Mouse (Mus musculus): ENCODE data around the gene Ccdc85a. TPM values are rescaled to one million over a fixed set of nuclear protein-coding genes. Genes with fewer than 3 reads are reported as not detected.
"Not testable (repeated sequence)": the region's sequence is repeated elsewhere in the genome, so short reads cannot be mapped to it uniquely, and the experiment has no call there.

The Ccdc85a gene
- polyA plus RNA-seq, 1 experiment from 2014 or later: 5.0 TPM

DNA sequence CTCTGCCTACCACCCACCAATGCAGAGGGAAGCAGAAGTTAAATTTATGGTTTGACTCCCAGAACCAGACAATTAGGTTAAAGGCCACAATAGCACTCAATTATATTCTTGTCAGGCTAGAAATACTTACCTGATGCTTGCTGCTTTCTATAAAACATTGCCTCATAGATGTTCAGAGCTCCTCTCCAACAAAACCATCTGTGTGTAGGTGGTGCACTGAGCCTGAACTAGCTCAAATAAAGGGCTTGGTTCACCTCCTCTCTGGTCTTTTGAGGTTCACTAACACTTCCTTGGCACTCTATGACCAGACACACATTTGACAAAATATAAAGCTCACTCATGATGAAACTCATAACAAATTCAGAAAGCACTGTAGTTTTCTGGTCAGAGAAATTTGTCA is 208.2 kb downstream of the Ccdc85a start:
- Histone ChIP-seq H3K4me3 (ENCODE audit: low read depth, low read length) (no peak overlapping the region), H3K27me3 (ENCODE audit: control insufficient read depth, insufficient read depth, low read length) (no peaks in the 10 kb centered on the region), H3K9me3 (ENCODE audit: control insufficient read depth, low read length) (no peaks in the 10 kb centered on the region), H3K4me1 (ENCODE audit: control insufficient read depth, insufficient read depth, low read length) (no peaks in the 10 kb centered on the region), H3K4me2 (ENCODE audit: low read depth) (no peak overlapping the region), H3K36me3 (ENCODE audit: control insufficient read depth, insufficient read depth, low read length) (no peaks in the 10 kb centered on the region), H3K27ac (ENCODE audit: low read depth, low read length) (no peak overlapping the region), H3K9ac (ENCODE audit: low read length) (no peak overlapping the region)
- DNase-seq (ENCODE audit: low spot score): no peak
- no peak for ATAC-seq (ENCODE audit: insufficient read depth, low FRiP score, low TSS enrichment)

- Histone ChIP-seq H3K4me3 (ENCODE audit: low read depth, low read length) (no peak overlapping the region), H3K27ac (ENCODE audit: low read depth, low read length) (no peak overlapping the region), H3K4me2 (ENCODE audit: low read depth) (no peak overlapping the region), H3K9ac (ENCODE audit: low read length) (no peak overlapping the region), H3K36me3 (ENCODE audit: control insufficient read depth, insufficient read depth, low read length) (no peaks in the 10 kb centered on the region), H3K27me3 (ENCODE audit: control insufficient read depth, insufficient read depth, low read length) (no peaks in the 10 kb centered on the region), H3K4me1 (ENCODE audit: control insufficient read depth, insufficient read depth, low read length) (no peaks in the 10 kb centered on the region), H3K9me3 (ENCODE audit: control insufficient read depth, low read length) (no peaks in the 10 kb centered on the region)
- ATAC-seq (ENCODE audit: insufficient read depth, low FRiP score, low TSS enrichment) (no peak), DNase-seq (ENCODE audit: low spot score) (no peak)
Observed at GRCm38 (mm10) chr11:28374636-28375035, 209.5 kb downstream of the Ccdc85a start.

DNA sequence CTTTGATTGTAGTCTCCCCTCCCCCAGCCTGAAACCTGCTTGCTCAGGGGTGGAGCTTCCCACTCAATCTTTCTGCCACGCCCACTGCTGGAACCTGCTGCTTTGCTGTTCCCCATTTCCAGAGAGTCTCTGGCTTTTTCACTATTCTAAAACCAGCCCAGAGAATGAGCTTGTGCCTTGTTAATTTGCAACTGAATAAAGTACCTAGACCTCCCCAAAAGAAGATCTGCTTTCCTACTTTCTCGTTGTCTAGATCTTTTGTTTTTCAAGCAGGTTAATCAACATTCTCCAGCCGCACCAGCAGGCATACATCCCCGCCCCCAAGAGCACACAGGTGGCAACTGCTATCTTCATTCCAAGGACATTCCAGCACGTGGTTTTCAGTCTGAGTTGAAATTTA is 212.7 kb downstream of the Ccdc85a start:
- not testable (repeated sequence) for DNase-seq (ENCODE audit: low spot score); H3K4me3 ChIP-seq (ENCODE audit: low read depth, low read length); H3K4me2 ChIP-seq (ENCODE audit: low read depth); H3K36me3 ChIP-seq (ENCODE audit: control insufficient read depth, insufficient read depth, low read length); H3K4me1 ChIP-seq (ENCODE audit: control insufficient read depth, insufficient read depth, low read length); H3K9ac ChIP-seq (ENCODE audit: low read length); H3K27me3 ChIP-seq (ENCODE audit: control insufficient read depth, insufficient read depth, low read length); H3K27ac ChIP-seq (ENCODE audit: low read depth, low read length); ATAC-seq (ENCODE audit: insufficient read depth, low FRiP score, low TSS enrichment); H3K9me3 ChIP-seq (ENCODE audit: control insufficient read depth, low read length)
- 66% methylated on average over 5 of the region's 5 CpGs for WGBS

- Histone ChIP-seq H3K9me3 (ENCODE audit: control insufficient read depth, low read length) (no peaks in the 10 kb centered on the region), H3K27me3 (ENCODE audit: control insufficient read depth, insufficient read depth, low read length) (no peaks in the 10 kb centered on the region), H3K36me3 (ENCODE audit: control insufficient read depth, insufficient read depth, low read length) (no peaks in the 10 kb centered on the region), H3K4me2 (ENCODE audit: low read depth) (peak overlapping the region; percentile 43), H3K4me3 (ENCODE audit: low read depth, low read length) (no peak overlapping the region), H3K4me1 (ENCODE audit: control insufficient read depth, insufficient read depth, low read length) (no peaks in the 10 kb centered on the region), H3K9ac (ENCODE audit: low read length) (peak overlapping the region; percentile 55), H3K27ac (ENCODE audit: low read depth, low read length) (0 out of 2 replicates have a peak overlapping the region, but pooled peaks have one; percentile 23)
- ATAC-seq (ENCODE audit: insufficient read depth, low FRiP score, low TSS enrichment): peak; percentile 51
- 61% methylated on average over 2 of the region's 2 CpGs for WGBS
- no peak for DNase-seq (ENCODE audit: low spot score)
Observed at GRCm38 (mm10) chr11:28365929-28366244, 218.2 kb downstream of the Ccdc85a start.

- Histone ChIP-seq H3K27ac (ENCODE audit: low read depth, low read length) (peak overlapping the region; percentile 27), H3K4me1 (ENCODE audit: control insufficient read depth, insufficient read depth, low read length) (no peaks in the 10 kb centered on the region), H3K36me3 (ENCODE audit: control insufficient read depth, insufficient read depth, low read length) (no peaks in the 10 kb centered on the region), H3K27me3 (ENCODE audit: control insufficient read depth, insufficient read depth, low read length) (no peaks in the 10 kb centered on the region), H3K4me2 (ENCODE audit: low read depth) (peak overlapping the region; percentile 43), H3K9me3 (ENCODE audit: control insufficient read depth, low read length) (no peaks in the 10 kb centered on the region), H3K9ac (ENCODE audit: low read length) (peak overlapping the region; percentile 55), H3K4me3 (ENCODE audit: low read depth, low read length) (peak overlapping the region; percentile 15)
- ATAC-seq (ENCODE audit: insufficient read depth, low FRiP score, low TSS enrichment) (peak; percentile 97), DNase-seq (ENCODE audit: low spot score) (peak; percentile 91)
- 7% methylated on average over 26 of the region's 26 CpGs for WGBS
Observed at GRCm38 (mm10) chr11:28365209-28365928, 218.8 kb downstream of the Ccdc85a start.

- DNase-seq (ENCODE audit: low spot score) (no peak), ATAC-seq (ENCODE audit: insufficient read depth, low FRiP score, low TSS enrichment) (no peak)
- H3K4me2 ChIP-seq (ENCODE audit: low read depth): no peak overlapping the region
- no peak overlapping the region for H3K4me3 ChIP-seq (ENCODE audit: low read depth, low read length)
- no peaks in the 10 kb centered on the region for H3K9me3 ChIP-seq (ENCODE audit: control insufficient read depth, low read length)
- no peak overlapping the region for H3K27ac ChIP-seq (ENCODE audit: low read depth, low read length)
- H3K9ac ChIP-seq (ENCODE audit: low read length): no peak overlapping the region
- no peaks in the 10 kb centered on the region for H3K4me1 ChIP-seq (ENCODE audit: control insufficient read depth, insufficient read depth, low read length)
- WGBS: 90% methylated on average over 2 of the region's 2 CpGs
- no peaks in the 10 kb centered on the region for H3K27me3 ChIP-seq (ENCODE audit: control insufficient read depth, insufficient read depth, low read length)
- no peaks in the 10 kb centered on the region for H3K36me3 ChIP-seq (ENCODE audit: control insufficient read depth, insufficient read depth, low read length)
Observed at GRCm38 (mm10) chr11:28343465-28343864, 240.7 kb downstream of the Ccdc85a start.

DNA sequence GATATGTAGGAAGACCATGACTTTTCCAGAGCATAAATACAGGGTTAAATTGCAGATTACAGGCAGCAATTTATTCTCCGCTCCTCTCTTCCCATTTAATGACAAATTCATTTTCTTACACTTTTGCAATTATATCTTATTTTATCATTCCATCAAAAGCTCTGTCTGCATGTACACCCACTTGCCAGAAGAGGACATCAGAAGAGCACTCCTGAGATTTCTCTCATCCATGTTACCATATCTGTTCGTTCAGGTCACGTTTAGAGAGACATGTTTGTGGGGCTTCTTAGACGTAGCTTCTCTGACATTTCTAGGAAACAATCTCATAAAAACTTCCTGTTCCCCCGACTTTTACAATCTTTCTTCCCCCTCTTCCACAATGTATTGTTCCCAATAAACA is 242.2 kb downstream of the Ccdc85a start:
- no peak overlapping the region for H3K4me3 ChIP-seq (ENCODE audit: low read depth, low read length)
- 81% methylated on average over 5 of the region's 5 CpGs for WGBS

DNA sequence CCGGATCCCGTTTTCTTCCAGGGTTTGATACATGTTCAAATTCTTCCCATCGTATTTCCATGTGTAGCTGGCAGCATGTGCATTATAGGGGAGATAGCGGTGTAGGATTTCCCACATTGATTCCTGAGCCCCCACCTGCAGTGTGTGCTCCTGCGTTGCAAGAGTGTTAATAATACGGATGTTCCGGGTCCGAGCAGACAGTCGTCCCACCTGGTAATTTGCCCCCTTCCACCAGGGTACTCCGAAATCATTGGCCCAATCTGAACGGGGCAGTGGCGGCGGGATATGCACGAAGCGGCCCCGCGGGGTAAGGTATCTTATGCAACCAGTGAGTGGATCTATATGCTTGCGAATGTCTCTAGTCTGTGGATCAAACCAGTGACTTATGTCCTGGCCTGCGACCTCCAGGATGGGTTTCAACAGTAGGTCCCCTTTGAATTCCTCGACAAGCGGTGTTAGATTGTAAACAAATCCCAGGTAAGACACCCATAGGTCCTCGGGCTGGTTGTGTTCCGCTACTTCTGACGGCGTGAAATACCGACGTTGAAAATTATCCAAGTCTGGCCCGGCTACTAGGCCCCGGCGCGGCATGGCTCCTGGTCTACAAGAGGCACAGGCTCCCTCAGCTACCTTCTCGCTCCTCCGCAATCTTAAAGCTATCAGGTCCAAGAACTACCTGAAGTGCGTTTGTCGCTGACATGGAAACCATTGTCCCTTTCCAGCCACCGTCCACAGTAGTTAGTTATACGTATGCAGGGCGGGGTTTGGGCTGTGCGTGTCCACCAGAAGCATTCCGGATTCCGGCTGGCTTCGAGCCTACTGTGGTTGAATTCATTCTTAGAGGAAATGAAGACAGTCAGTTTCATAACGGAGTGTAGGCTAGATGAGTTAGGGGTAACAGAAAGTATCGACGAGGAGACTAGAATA is 244.6 kb downstream of the Ccdc85a start, which contains the start of gene Gm6685:
Gm6685 (minus strand) TSS at position 644 of the 927 bp plus-strand sequence.
- H3K4me1 ChIP-seq (ENCODE audit: control insufficient read depth, insufficient read depth, low read length); H3K9me3 ChIP-seq (ENCODE audit: control insufficient read depth, low read length); H3K9ac ChIP-seq (ENCODE audit: low read length); DNase-seq (ENCODE audit: low spot score); H3K4me3 ChIP-seq (ENCODE audit: low read depth, low read length); H3K36me3 ChIP-seq (ENCODE audit: control insufficient read depth, insufficient read depth, low read length); H3K4me2 ChIP-seq (ENCODE audit: low read depth); H3K27ac ChIP-seq (ENCODE audit: low read depth, low read length); H3K27me3 ChIP-seq (ENCODE audit: control insufficient read depth, insufficient read depth, low read length): not testable (repeated sequence)
- WGBS: 94% methylated on average over 37 of the region's 45 CpGs
- 0 out of 2 replicates have a peak, but pooled peaks have one; percentile 45 for ATAC-seq (ENCODE audit: insufficient read depth, low FRiP score, low TSS enrichment)

More for the DNA sequence above, 242.2 kb downstream of the Ccdc85a start:
- ATAC-seq (ENCODE audit: insufficient read depth, low FRiP score, low TSS enrichment) (no peak), DNase-seq (ENCODE audit: low spot score) (no peak)
- no peaks in the 10 kb centered on the region for H3K4me1 ChIP-seq (ENCODE audit: control insufficient read depth, insufficient read depth, low read length)
- no peaks in the 10 kb centered on the region for H3K36me3 ChIP-seq (ENCODE audit: control insufficient read depth, insufficient read depth, low read length)
- no peak overlapping the region for H3K9ac ChIP-seq (ENCODE audit: low read length)
- H3K27ac ChIP-seq (ENCODE audit: low read depth, low read length): no peak overlapping the region
- H3K4me2 ChIP-seq (ENCODE audit: low read depth): no peak overlapping the region
- no peaks in the 10 kb centered on the region for H3K27me3 ChIP-seq (ENCODE audit: control insufficient read depth, insufficient read depth, low read length)
- no peaks in the 10 kb centered on the region for H3K9me3 ChIP-seq (ENCODE audit: control insufficient read depth, low read length)
